Mouse (Mus musculus) midbrain, embryonic 14.5 days (tissue): ENCODE results near the gene Gfra1. TPM values are rescaled to one million over a fixed set of nuclear protein-coding genes. Genes with fewer than 3 reads are reported as not detected.

Experiments
- ATAC-seq: fragments of 200-750 bp; cut with Nextera tagmentation; 2 replicates; pipeline ENCODE4 v1.8.0; 2017; ENCODE audit warnings: moderate number of reproducible peaks, moderate library complexity; ENCODE audit not compliant: low FRiP score, low TSS enrichment
- DNase-seq: peaks from one replicate; pipeline ENCODE4 v3.0.0-alpha.2; 2015
- H3K27ac ChIP-seq: fragments of 300-500 bp; sonication (generic); replicated peaks from 2 replicates; pipeline ENCODE4 v1.5.1; 2014; ENCODE audit warnings: mild to moderate bottlenecking, low read depth, low read length, moderate library complexity
- H3K27me3 ChIP-seq: fragments of 300-500 bp; sonication (generic); 2 replicates; pipeline ENCODE4 v1.6.1; 2014; ENCODE audit warnings: low read length, control low read depth, mixed read lengths; ENCODE audit not compliant: control insufficient read depth, insufficient read depth
- H3K36me3 ChIP-seq: fragments of 300-500 bp; sonication (generic); 2 replicates; pipeline ENCODE4 v1.6.1; 2014; ENCODE audit warnings: low read length, control low read depth; ENCODE audit not compliant: control insufficient read depth, insufficient read depth
- H3K4me1 ChIP-seq: fragments of 300-500 bp; sonication (generic); 2 replicates; pipeline ENCODE4 v1.6.1; 2014; ENCODE audit warnings: mild to moderate bottlenecking, antibody characterized with exemption, low read length, control low read depth; ENCODE audit not compliant: control insufficient read depth, insufficient read depth
- H3K4me2 ChIP-seq: fragments of 300-500 bp; sonication (generic); 2 replicates; pipeline ENCODE4 v1.6.1; 2014; ENCODE audit warnings: mild to moderate bottlenecking, low read length, moderate library complexity
- H3K4me3 ChIP-seq: fragments of 300-500 bp; sonication (generic); replicated peaks from 2 replicates; pipeline ENCODE4 v1.5.1; 2014; ENCODE audit warnings: low read depth, low read length
- H3K9ac ChIP-seq: fragments of 300-500 bp; sonication (generic); replicated peaks from 2 replicates; pipeline ENCODE4 v1.6.1; 2014; ENCODE audit warnings: mild to moderate bottlenecking, low read length, moderate library complexity
- H3K9me3 ChIP-seq: fragments of 300-500 bp; sonication (generic); 2 replicates; pipeline ENCODE4 v1.6.1; 2016; ENCODE audit warnings: low read length, control low read depth, mixed read lengths; ENCODE audit not compliant: control insufficient read depth
- WGBS: fragments of 180-500 bp; shearing (Covaris S2); extraction: QIAGEN DNeasy Blood & Tissue Kit; methylation state at CpG from one replicate; pipeline ENCODE4 v1.1.7; 2014; 5-methylcytosine and 5-hydroxymethylcytosine counted together
- polyA plus RNA-seq: library from polyadenylated mRNA; unstranded; fragments of >200 nt; fragmentation: Nextera tagmentation; extraction: Ambion mirVana; gene quantifications from 2 replicates; pipeline ENCODE4 v1.2.1, GENCODE M21; 2014

The Gfra1 gene
- polyA plus RNA-seq, 1 experiment from 2014 or later, result 40.5 TPM

- Histone ChIP-seq H3K4me1 (0 out of 2 replicates have a peak, but pooled peaks cover 4% of the 10 kb centered on the region), H3K27ac (no peak overlapping the region), H3K36me3 (no peaks in the 10 kb centered on the region), H3K27me3 (no peaks in the 10 kb centered on the region), H3K4me2 (no peak overlapping the region), H3K9ac (no peak overlapping the region), H3K4me3 (no peak overlapping the region), H3K9me3 (no peaks in the 10 kb centered on the region)
- 94% methylated on average over 4 of the region's 4 CpGs for WGBS
- DNase-seq (no peak), ATAC-seq (no peak)
These were observed 81.6 kb downstream of the Gfra1 start for GRCm38 (mm10) chr19:58374155-58374554.

GRCm38 (mm10) chr19:58368513-58368912 lies 87.2 kb downstream of the Gfra1 start:
- ATAC-seq, result no peak
- Histone ChIP-seq H3K9ac (no peak overlapping the region), H3K9me3 (no peaks in the 10 kb centered on the region), H3K27ac (no peak overlapping the region), H3K4me2 (no peak overlapping the region), H3K4me3 (no peak overlapping the region), H3K27me3 (no peaks in the 10 kb centered on the region), H3K4me1 (peaks cover 4% of the 10 kb centered on the region; the same call in 1 of the 2 replicates), H3K36me3 (no peaks in the 10 kb centered on the region)
- DNase-seq, result no peak
- 64% methylated on average over 2 of the region's 2 CpGs for WGBS

GRCm38 (mm10) chr19:58364688-58365087 lies 91.0 kb downstream of the Gfra1 start:
- Histone ChIP-seq H3K9me3 (no peaks in the 10 kb centered on the region), H3K4me3 (no peak overlapping the region), H3K27ac (no peak overlapping the region), H3K27me3 (no peaks in the 10 kb centered on the region), H3K4me2 (no peak overlapping the region), H3K36me3 (no peaks in the 10 kb centered on the region), H3K4me1 (peaks cover 4% of the 10 kb centered on the region; the same call in 1 of the 2 replicates), H3K9ac (no peak overlapping the region)
- 55% methylated on average over 9 of the region's 9 CpGs for WGBS
- ATAC-seq, result no peak
- DNase-seq, result no peak

GRCm38 (mm10) chr19:58360982-58361381 lies 94.7 kb downstream of the Gfra1 start:
- Histone ChIP-seq H3K27me3 (no peaks in the 10 kb centered on the region), H3K4me2 (no peak overlapping the region), H3K27ac (no peak overlapping the region), H3K9ac (no peak overlapping the region), H3K36me3 (no peaks in the 10 kb centered on the region), H3K4me3 (no peak overlapping the region), H3K9me3 (no peaks in the 10 kb centered on the region), H3K4me1 (peaks cover 4% of the 10 kb centered on the region; the same call in 1 of the 2 replicates)
- no peak for ATAC-seq
- WGBS, result 56% methylated on average over 1 of the region's 1 CpGs
- DNase-seq, result no peak

GRCm38 (mm10) chr19:58358063-58358462 lies 97.6 kb downstream of the Gfra1 start:
- no peak overlapping the region for H3K4me2 ChIP-seq
- DNase-seq, result no peak

GRCm38 (mm10) chr19:58353953-58354352 lies 101.8 kb downstream of the Gfra1 start:
- Histone ChIP-seq H3K9me3 (no peaks in the 10 kb centered on the region), H3K36me3 (no peaks in the 10 kb centered on the region), H3K9ac (no peak overlapping the region), H3K27ac (peak overlapping the region; percentile 73), H3K4me1 (peaks cover 47% of the 10 kb centered on the region), H3K27me3 (no peaks in the 10 kb centered on the region), H3K4me3 (no peak overlapping the region), H3K4me2 (no peak overlapping the region)
- whole genome bisulfite sequencing, result 46% methylated on average over 2 of the region's 2 CpGs
- ATAC-seq (no peak), DNase-seq (no peak)

More at GRCm38 (mm10) chr19:58358063-58358462, 97.6 kb downstream of the Gfra1 start:
- no peak overlapping the region for H3K27ac ChIP-seq
- ATAC-seq, result no peak
- H3K4me1 ChIP-seq, result peaks cover 10% of the 10 kb centered on the region
- H3K36me3 ChIP-seq, result no peaks in the 10 kb centered on the region
- no peaks in the 10 kb centered on the region for H3K9me3 ChIP-seq
- H3K4me3 ChIP-seq, result no peak overlapping the region
- H3K27me3 ChIP-seq, result no peaks in the 10 kb centered on the region
- WGBS, result 90% methylated on average over 13 of the region's 13 CpGs
- no peak overlapping the region for H3K9ac ChIP-seq

GRCm38 (mm10) chr19:58353260-58353870 lies 102.3 kb downstream of the Gfra1 start:
- H3K9me3 ChIP-seq, result no peaks in the 10 kb centered on the region
- 31% methylated on average over 13 of the region's 13 CpGs for WGBS
- H3K4me1 ChIP-seq, result peaks cover 49% of the 10 kb centered on the region
- DNase-seq (peak; percentile 63), ATAC-seq (peak; percentile 24; the same call in 1 of the 2 replicates)
- H3K4me2 ChIP-seq, result no peak overlapping the region
- H3K36me3 ChIP-seq, result no peaks in the 10 kb centered on the region
- H3K9ac ChIP-seq, result no peak overlapping the region
- no peaks in the 10 kb centered on the region for H3K27me3 ChIP-seq
- H3K27ac ChIP-seq, result peak overlapping the region; percentile 73
- no peak overlapping the region for H3K4me3 ChIP-seq

- Histone ChIP-seq H3K9me3 (no peaks in the 10 kb centered on the region), H3K27ac (peak overlapping the region; percentile 68), H3K4me1 (peaks cover 52% of the 10 kb centered on the region), H3K36me3 (no peaks in the 10 kb centered on the region), H3K4me3 (no peak overlapping the region), H3K4me2 (peak overlapping the region; percentile 15; the same call in 1 of the 2 replicates), H3K27me3 (peaks cover 4% of the 10 kb centered on the region; the same call in 1 of the 2 replicates), H3K9ac (no peak overlapping the region; the same call in 1 of the 2 replicates)
- ATAC-seq, result peak; percentile 40; the same call in 1 of the 2 replicates
- DNase-seq, result peak; percentile 85
- 6% methylated on average over 5 of the region's 5 CpGs for WGBS
These were observed 105.8 kb downstream of the Gfra1 start for GRCm38 (mm10) chr19:58349890-58350408.

GRCm38 (mm10) chr19:58345137-58345536 lies 110.6 kb downstream of the Gfra1 start:
- H3K27me3 ChIP-seq, result peaks cover 4% of the 10 kb centered on the region; the same call in 1 of the 2 replicates
- no peaks in the 10 kb centered on the region for H3K36me3 ChIP-seq
- H3K4me3 ChIP-seq, result no peak overlapping the region
- no peak overlapping the region for H3K9ac ChIP-seq
- H3K4me1 ChIP-seq, result peaks cover 19% of the 10 kb centered on the region
- H3K4me2 ChIP-seq, result no peak overlapping the region
- H3K9me3 ChIP-seq, result no peaks in the 10 kb centered on the region
- no peak overlapping the region for H3K27ac ChIP-seq
- 24% methylated on average over 7 of the region's 7 CpGs for WGBS
- ATAC-seq (no peak), DNase-seq (peak; percentile 53)
